Mouse (Mus musculus): ENCODE measurements around the gene Cgnl1. TPM values are rescaled to one million over a fixed set of nuclear protein-coding genes. Genes with fewer than 3 reads are reported as not detected.
A peak's percentile ranks its signal among the peaks of the same experiment; 100 is the strongest.

Cgnl1 gene
- total RNA-seq, 2 experiments from 2014 or later, result 10.2 to 14.8 TPM

GRCm38 (mm10) chr9:71675799-71676414 lies 95.5 kb downstream of the Cgnl1 start:
- peak; percentile 5 to 16 for DNase-seq (ENCODE audit: low spot score in 2 of 2)

GRCm38 (mm10) chr9:71675216-71675615 lies 96.2 kb downstream of the Cgnl1 start:
- DNase-seq (ENCODE audit: low spot score in 2 of 2), result no peak

GRCm38 (mm10) chr9:71674476-71674875 lies 96.9 kb downstream of the Cgnl1 start:
- no peak for DNase-seq (ENCODE audit: low spot score in 2 of 2)

GRCm38 (mm10) chr9:71672495-71672894 lies 98.9 kb downstream of the Cgnl1 start:
- no peak for DNase-seq (ENCODE audit: low spot score in 2 of 2)

GRCm38 (mm10) chr9:71670677-71671076 lies 100.7 kb downstream of the Cgnl1 start:
- DNase-seq (ENCODE audit: low spot score in 2 of 2), result no peak

GRCm38 (mm10) chr9:71667616-71668015 lies 103.8 kb downstream of the Cgnl1 start:
- DNase-seq (ENCODE audit: low spot score in 2 of 2), result no peak

- no peak for DNase-seq (ENCODE audit: low spot score in 2 of 2)
These were observed 105.0 kb downstream of the Cgnl1 start for GRCm38 (mm10) chr9:71666432-71666831.

- no peak for DNase-seq (ENCODE audit: low spot score in 2 of 2)
These were observed 105.9 kb downstream of the Cgnl1 start for GRCm38 (mm10) chr9:71665493-71665892.

GRCm38 (mm10) chr9:71664855-71665254 lies 106.5 kb downstream of the Cgnl1 start:
- DNase-seq (ENCODE audit: low spot score in 2 of 2), result no peak

- DNase-seq (ENCODE audit: low spot score in 2 of 2), result no peak
These were observed 107.8 kb downstream of the Cgnl1 start for GRCm38 (mm10) chr9:71663421-71664217.

- DNase-seq (ENCODE audit: low spot score in 2 of 2), result no peak
These were observed 110.9 kb downstream of the Cgnl1 start for GRCm38 (mm10) chr9:71660540-71660939.

- DNase-seq (ENCODE audit: low spot score in 2 of 2), result no peak
These were observed 111.7 kb downstream of the Cgnl1 start for GRCm38 (mm10) chr9:71659681-71660080.

- DNase-seq (ENCODE audit: low spot score in 2 of 2), result no peak
These were observed 114.2 kb downstream of the Cgnl1 start for GRCm38 (mm10) chr9:71657199-71657598.

GRCm38 (mm10) chr9:71654861-71655260 lies 116.5 kb downstream of the Cgnl1 start:
- DNase-seq (ENCODE audit: low spot score in 2 of 2), result no peak

GRCm38 (mm10) chr9:71646115-71646514 lies 125.3 kb downstream of the Cgnl1 start:
- peak; percentile 79 to 89 for DNase-seq (ENCODE audit: low spot score in 2 of 2)

GRCm38 (mm10) chr9:71643611-71644010 lies 127.8 kb downstream of the Cgnl1 start:
- no peak for DNase-seq (ENCODE audit: low spot score in 2 of 2)

GRCm38 (mm10) chr9:71642270-71642669 lies 129.1 kb downstream of the Cgnl1 start:
- no peak for DNase-seq (ENCODE audit: low spot score in 2 of 2)

- no peak for DNase-seq (ENCODE audit: low spot score in 2 of 2)
These were observed 131.0 kb downstream of the Cgnl1 start for GRCm38 (mm10) chr9:71640361-71640927.

GRCm38 (mm10) chr9:71638198-71638597 lies 133.2 kb downstream of the Cgnl1 start:
- DNase-seq (ENCODE audit: low spot score in 2 of 2), result no peak

GRCm38 (mm10) chr9:71636854-71637253 lies 134.5 kb downstream of the Cgnl1 start:
- DNase-seq (ENCODE audit: low spot score in 2 of 2), result no peak

- DNase-seq (ENCODE audit: low spot score in 2 of 2), result no peak
These were observed 135.8 kb downstream of the Cgnl1 start for GRCm38 (mm10) chr9:71635627-71636026.

GRCm38 (mm10) chr9:71634916-71635315 lies 136.5 kb downstream of the Cgnl1 start:
- DNase-seq (ENCODE audit: low spot score in 2 of 2), result no peak

Measured in layer of hippocampus, postnatal 14 days (tissue).